Mouse (Mus musculus) embryonic fibroblast, embryonic 13.5 days (primary cell): ENCODE measurements around the gene Ralgapa1.

Experiments used
- CTCF ChIP-seq: IDR thresholded peaks from 2 replicates; pipeline ENCODE4 v1.5.1; 2011; ENCODE audit warnings: mild to moderate bottlenecking, control low read depth, low read length, moderate library complexity, borderline replicate concordance; ENCODE audit not compliant: insufficient read depth
- POLR2A ChIP-seq: IDR thresholded peaks from 2 replicates; pipeline ENCODE4 v1.6.1; 2011; ENCODE audit warnings: low read depth, mild to moderate bottlenecking, control low read depth, low read length, moderate library complexity

DNA sequence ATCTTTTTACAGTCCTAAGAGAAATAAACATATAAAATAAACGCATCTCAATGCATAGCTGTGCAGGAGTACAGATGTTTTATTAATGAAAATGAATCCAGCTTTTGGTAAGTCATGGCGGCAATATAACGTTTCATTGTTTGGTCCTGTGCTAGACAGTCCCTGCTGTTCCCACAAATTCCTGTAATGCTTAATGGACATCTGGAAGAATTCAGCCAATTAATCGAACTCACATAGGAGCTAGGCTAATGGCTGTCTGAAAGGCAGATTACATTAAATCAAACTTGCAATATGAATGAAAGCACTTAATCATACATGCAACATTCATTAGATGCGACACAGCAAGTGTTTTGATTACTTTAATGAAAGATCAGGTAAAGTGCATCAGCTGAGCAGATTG, 254.1 kb downstream of the Ralgapa1 start:
- TF ChIP-seq POLR2A (no peak), CTCF (no peak)
